Mouse (Mus musculus) erythroblast, embryonic 14.5 days (primary cell): ENCODE measurements around the gene Cadm1. TPM values are rescaled to one million over a fixed set of nuclear protein-coding genes. Genes with fewer than 3 reads are reported as not detected.

Source experiments
- H3K27me3 ChIP-seq: 2 replicates; pipeline ENCODE4 v1.6.1; 2012; ENCODE audit warnings: inconsistent platforms; ENCODE audit not compliant: control insufficient read depth
- H3K36me3 ChIP-seq: 2 replicates; pipeline ENCODE4 v1.6.1; 2012; ENCODE audit warnings: mild to moderate bottlenecking, inconsistent platforms; ENCODE audit not compliant: control insufficient read depth
- H3K4me1 ChIP-seq: 2 replicates; pipeline ENCODE4 v1.6.1; 2012; ENCODE audit warnings: inconsistent platforms; ENCODE audit not compliant: control insufficient read depth
- H3K4me3 ChIP-seq: replicated peaks from 2 replicates; pipeline ENCODE3; 2012; ENCODE audit warnings: moderate library complexity, mild to moderate bottlenecking, inconsistent platforms
- H3K9me3 ChIP-seq: 2 replicates; pipeline ENCODE4 v1.6.1; 2012; ENCODE audit warnings: low read length, inconsistent platforms, mixed read lengths; ENCODE audit not compliant: control insufficient read depth
- GATA1 ChIP-seq: IDR thresholded peaks from 2 replicates; pipeline ENCODE4 v1.6.1; 2012; ENCODE audit warnings: low read length, inconsistent platforms, mixed read lengths
- TAL1 ChIP-seq: IDR thresholded peaks from 3 replicates; pipeline ENCODE4 v1.6.1; 2012; ENCODE audit warnings: low read length, inconsistent platforms, mixed read lengths
- polyA plus RNA-seq: library from polyadenylated mRNA; stranded (reverse); fragments of >175 nt; gene quantifications from 2 replicates; pipeline ENCODE4 v1.2.3, GENCODE M21; 2012

The Cadm1 gene
- 0.07 TPM in 1 of 2 replicates, not detected in the other for polyA plus RNA-seq

- H3K27me3 ChIP-seq = peaks cover 67% of the 10 kb centered on the region
Observed at GRCm38 (mm10) chr9:47529602-47530450, at the start of gene Cadm1. Gene Cadm1 (plus strand): TSS chr9:47530173.

DNA sequence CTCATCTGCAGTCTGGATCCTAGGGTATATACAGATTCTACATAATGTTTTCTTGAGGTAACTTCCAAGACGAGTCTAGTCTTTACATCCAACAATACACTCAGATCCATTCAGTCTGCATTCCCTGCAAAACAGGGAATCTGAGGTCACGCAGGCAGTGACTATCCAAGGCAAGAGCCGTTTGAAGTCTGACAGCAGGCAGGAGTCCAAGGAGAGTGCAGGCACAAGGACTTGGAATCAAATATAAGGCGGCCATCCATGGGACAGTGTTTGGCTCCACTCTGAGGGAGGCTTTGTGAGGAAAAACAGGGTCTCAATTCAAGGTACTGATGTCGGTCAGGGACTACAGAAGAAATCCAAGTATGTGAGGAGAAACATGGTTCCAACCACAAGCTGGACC is 45.5 kb upstream of the Cadm1 start:
- Histone ChIP-seq H3K36me3 (no peaks in the 10 kb centered on the region), H3K4me3 (no peak overlapping the region), H3K9me3 (no peaks in the 10 kb centered on the region), H3K27me3 (no peaks in the 10 kb centered on the region), H3K4me1 (no peaks in the 10 kb centered on the region)
- TF ChIP-seq GATA1 = no peak
- no peak for TF ChIP-seq TAL1

More at GRCm38 (mm10) chr9:47529602-47530450, at the start of gene Cadm1:
- H3K4me3 ChIP-seq = peak within 1 kb of the TSS; percentile 57
- H3K9me3 ChIP-seq = peaks cover 5% of the 10 kb centered on the region; the same call in 1 of the 2 replicates
- TF ChIP-seq GATA1 = no peak
- TF ChIP-seq TAL1 = no peak
- H3K36me3 ChIP-seq = no peaks in the 10 kb centered on the region
- H3K4me1 ChIP-seq = peaks cover 9% of the 10 kb centered on the region

DNA sequence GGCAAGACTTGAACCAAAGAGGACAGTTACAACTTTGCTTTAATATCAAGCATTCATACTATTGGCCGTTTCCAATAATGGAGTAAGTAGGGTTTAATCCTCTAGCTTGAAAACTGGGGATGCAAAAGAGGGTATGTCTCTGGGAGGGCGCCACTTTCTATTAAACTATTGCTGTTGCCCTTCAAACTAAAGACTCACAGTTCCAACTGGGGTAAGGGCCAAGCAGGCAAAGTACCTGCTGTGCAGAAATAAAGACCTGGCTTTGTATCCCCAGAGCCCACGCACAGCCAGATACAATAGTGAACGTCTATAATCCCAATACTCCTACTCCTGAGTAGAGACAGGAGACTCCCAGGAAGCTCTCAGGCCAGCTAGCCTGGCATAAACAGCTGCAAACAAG is 44.8 kb upstream of the Cadm1 start:
- TF ChIP-seq GATA1 = no peak
- TF ChIP-seq TAL1 = no peak
- H3K4me3 ChIP-seq = no peak overlapping the region
- H3K27me3 ChIP-seq = no peaks in the 10 kb centered on the region
- no peaks in the 10 kb centered on the region for H3K36me3 ChIP-seq
- H3K4me1 ChIP-seq = no peaks in the 10 kb centered on the region
- H3K9me3 ChIP-seq = no peaks in the 10 kb centered on the region

DNA sequence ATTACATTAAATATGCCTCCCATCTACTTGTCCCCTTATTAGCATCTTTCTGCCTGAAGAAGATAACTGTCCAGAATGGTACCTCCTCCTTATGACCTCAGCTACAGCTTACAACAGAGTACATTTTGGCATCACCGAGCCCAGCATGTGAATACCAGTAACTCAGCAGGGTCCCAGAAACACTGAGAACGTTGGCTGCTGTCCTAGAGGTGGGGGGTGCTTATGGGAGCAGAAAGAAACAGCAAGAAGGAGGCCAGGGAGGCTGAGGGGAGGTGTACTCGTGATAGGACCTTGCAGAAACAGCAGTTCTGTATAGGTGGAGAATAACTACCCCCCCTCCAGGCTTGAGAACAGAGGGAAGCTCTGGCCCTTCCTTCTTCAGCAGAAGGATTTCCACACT is 30.2 kb upstream of the Cadm1 start:
- Histone ChIP-seq H3K4me1 (no peaks in the 10 kb centered on the region), H3K36me3 (no peaks in the 10 kb centered on the region), H3K9me3 (no peaks in the 10 kb centered on the region), H3K27me3 (no peaks in the 10 kb centered on the region), H3K4me3 (no peak overlapping the region)
- no peak for TF ChIP-seq GATA1
- TF ChIP-seq TAL1 = no peak

DNA sequence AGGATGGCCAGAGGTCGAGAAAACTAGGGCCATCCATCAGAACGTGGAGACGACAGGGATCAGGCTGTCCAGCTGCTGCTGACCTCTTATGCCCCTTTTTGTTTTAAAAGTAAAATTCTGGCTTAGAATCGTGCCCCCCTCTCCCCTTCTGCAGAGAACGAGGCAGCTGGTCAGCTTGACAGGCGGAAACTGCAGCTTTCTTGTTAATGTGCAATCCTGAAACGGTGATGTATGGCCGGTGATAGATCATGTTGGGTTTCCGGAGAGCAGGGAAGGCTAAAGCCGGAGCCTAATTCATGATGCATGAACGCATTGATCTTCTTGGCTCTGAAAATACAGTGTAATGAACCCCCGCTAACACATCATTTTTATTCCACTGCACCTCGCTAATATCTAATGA is 24.0 kb upstream of the Cadm1 start:
- Histone ChIP-seq H3K9me3 (no peaks in the 10 kb centered on the region), H3K4me1 (no peaks in the 10 kb centered on the region), H3K27me3 (no peaks in the 10 kb centered on the region), H3K4me3 (no peak overlapping the region), H3K36me3 (no peaks in the 10 kb centered on the region)
- TF ChIP-seq GATA1 = no peak

- H3K4me3 ChIP-seq = no peak overlapping the region
- H3K4me1 ChIP-seq = no peaks in the 10 kb centered on the region
- no peaks in the 10 kb centered on the region for H3K36me3 ChIP-seq
- no peaks in the 10 kb centered on the region for H3K27me3 ChIP-seq
- H3K9me3 ChIP-seq = no peaks in the 10 kb centered on the region
- no peak for TF ChIP-seq GATA1
- no peak for TF ChIP-seq TAL1
Observed at GRCm38 (mm10) chr9:47506876-47507275, 23.1 kb upstream of the Cadm1 start.

- Histone ChIP-seq H3K9me3 (no peaks in the 10 kb centered on the region), H3K36me3 (no peaks in the 10 kb centered on the region), H3K4me1 (no peaks in the 10 kb centered on the region), H3K4me3 (no peak overlapping the region), H3K27me3 (no peaks in the 10 kb centered on the region)
- TF ChIP-seq TAL1 = no peak
- no peak for TF ChIP-seq GATA1
Observed at GRCm38 (mm10) chr9:47508109-47508508, 21.9 kb upstream of the Cadm1 start.

- no peaks in the 10 kb centered on the region for H3K9me3 ChIP-seq
Observed at GRCm38 (mm10) chr9:47512521-47512920, 17.5 kb upstream of the Cadm1 start.

GRCm38 (mm10) chr9:47514318-47514717 is 15.7 kb upstream of the Cadm1 start:
- Histone ChIP-seq H3K27me3 (no peaks in the 10 kb centered on the region), H3K36me3 (no peaks in the 10 kb centered on the region), H3K4me1 (no peaks in the 10 kb centered on the region), H3K4me3 (no peak overlapping the region), H3K9me3 (no peaks in the 10 kb centered on the region)
- no peak for TF ChIP-seq GATA1
- no peak for TF ChIP-seq TAL1

More at GRCm38 (mm10) chr9:47512521-47512920, 17.5 kb upstream of the Cadm1 start:
- TF ChIP-seq GATA1 (no peak), TAL1 (no peak)
- Histone ChIP-seq H3K4me3 (no peak overlapping the region), H3K36me3 (no peaks in the 10 kb centered on the region), H3K4me1 (no peaks in the 10 kb centered on the region), H3K27me3 (no peaks in the 10 kb centered on the region)
